Mouse (Mus musculus) 416B (cell line): ENCODE results near the gene Def6.

Experiments used
- DNase-seq: peaks from one replicate; pipeline ENCODE4 v3.0.0; 2011; ENCODE audit warnings: low read depth

Def6 gene

DNA sequence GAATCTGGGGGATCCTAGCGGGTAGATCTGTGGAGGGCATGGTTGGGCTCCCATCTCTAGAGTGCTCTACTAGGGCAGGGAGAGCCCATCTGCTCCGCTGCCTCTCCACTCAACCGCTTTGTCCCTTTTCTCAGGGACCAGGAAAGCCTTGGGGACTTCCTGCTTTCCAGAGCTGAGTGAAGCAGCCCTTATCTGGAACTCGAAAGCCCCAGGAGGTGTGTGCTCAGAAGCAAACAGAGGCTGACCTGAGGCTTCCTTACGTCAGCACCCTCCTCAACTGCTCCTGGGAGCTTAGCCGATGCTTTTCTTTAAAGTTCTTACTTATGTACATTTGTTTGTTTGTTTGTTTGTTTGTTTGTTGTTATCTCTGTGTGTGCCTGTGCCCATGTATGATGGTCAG lies 65.3 kb downstream of the Def6 start:
- no peak for DNase-seq

DNA sequence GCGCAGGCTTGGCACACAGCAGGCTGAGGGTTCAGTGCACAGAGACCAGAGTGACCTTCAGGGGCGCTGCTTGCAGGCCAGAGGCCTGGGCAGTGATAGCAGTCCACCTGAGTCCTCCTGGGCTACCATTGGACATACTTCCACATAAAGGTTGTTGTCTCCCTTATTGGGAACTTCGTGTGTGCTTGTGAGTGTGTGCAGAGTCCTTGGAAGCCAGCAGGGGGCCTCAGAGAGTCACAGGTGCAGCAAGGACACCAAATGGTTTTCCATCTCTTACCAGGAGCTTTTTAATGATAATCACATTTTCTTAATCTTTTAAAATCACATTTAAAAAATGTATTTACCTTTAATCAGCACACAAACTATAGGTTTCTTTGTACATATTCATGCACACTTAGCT lies 67.2 kb downstream of the Def6 start:
- DNase-seq: peak; percentile 54

DNA sequence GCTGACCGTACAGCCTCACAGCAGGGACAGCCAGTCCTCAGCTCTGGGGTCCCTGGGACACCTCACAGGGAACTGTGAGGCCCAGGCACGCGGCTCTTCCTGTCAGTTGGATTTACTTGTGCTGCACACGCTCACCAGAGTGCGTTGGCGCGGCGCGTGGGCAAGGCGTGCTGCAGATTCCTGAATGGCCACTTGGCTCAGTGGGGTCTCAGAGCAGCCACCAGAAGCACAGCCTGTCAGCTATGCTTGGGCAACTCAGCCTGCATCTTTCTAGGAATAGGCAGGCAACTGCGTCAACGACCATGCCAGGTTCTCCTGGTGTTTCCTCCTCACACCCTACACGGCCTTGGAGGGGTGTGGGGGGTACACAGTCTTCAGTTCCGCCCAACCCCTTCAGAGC lies 69.6 kb downstream of the Def6 start:
- no peak for DNase-seq

DNA sequence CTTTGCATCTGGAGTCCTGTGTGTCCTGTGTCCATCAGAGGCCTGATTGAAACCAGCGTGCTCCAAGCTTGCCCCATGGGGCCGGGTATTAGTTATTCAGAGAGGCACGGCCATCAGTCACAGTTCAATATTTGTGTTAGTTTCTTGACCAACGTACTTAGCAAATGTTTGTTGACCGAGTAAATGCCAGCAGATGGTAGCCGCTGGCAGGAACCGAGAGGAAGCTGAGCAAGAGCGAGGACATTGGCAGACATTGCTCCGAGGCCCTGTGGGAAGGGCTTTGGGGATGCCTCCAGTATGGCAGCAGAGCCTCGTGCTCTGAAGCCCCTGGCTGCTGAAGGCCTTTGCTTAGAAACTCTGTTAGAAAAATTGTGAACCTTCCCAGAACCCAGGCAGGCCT lies 70.1 kb downstream of the Def6 start:
- DNase-seq: no peak

DNA sequence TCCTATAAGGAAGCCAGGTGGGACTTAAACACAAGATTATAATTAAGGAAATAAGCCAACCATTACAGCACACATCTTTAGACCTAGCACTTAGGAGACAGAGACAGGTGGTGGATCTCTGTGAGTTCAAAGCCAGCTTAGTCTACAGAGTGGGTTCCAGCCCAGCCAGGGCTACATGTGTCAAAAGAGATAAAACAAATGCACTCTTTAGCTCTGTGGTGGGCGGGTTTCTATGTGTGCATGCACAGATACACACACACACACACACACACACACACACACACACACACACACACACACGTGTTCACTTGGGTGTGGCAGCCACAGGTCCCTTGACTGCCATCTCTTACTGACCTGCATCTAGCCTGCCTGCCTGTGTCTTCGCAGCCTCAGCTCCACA lies 70.6 kb downstream of the Def6 start:
- DNase-seq: no peak
